Mouse (Mus musculus) heart, adult 18-20 months (tissue): ENCODE measurements around the gene Gpcpd1. TPM values are rescaled to one million over a fixed set of nuclear protein-coding genes. Genes with fewer than 3 reads are reported as not detected.
"Not testable (repeated sequence)": the region's sequence is repeated elsewhere in the genome, so short reads cannot be mapped to it uniquely, and the experiment has no call there.

Experiments used
- DNase-seq, 2 experiments: peaks; one replicate each; pipeline ENCODE4 v3.0.0; 2021 to 2022; ENCODE audit warnings: mixed read lengths in 1 of 2
- long read RNA-seq, 2 experiments: library from polyadenylated mRNA; stranded (forward); transcript quantifications; one replicate each; pipeline ENCODE4 v2.0.0; 2021
- total RNA-seq, 2 experiments: library from RNA; stranded (reverse); gene quantifications; 2 replicates each; pipeline ENCODE4 v1.2.3; 2021

The Gpcpd1 gene
- 100 to 1,000 TPM; 151 to 198 TPM for total RNA-seq
- long read RNA-seq, experiment 1, transcript Gpcpd1-205 (20 exons, 3,703 nt): minor isoform, 18 of 136 reads
- long read RNA-seq, experiment 1, transcript Gpcpd1-202 (20 exons, 3,686 nt): major isoform, 82 of 136 reads
- long read RNA-seq, experiment 1, transcript Gpcpd1-213 (19 exons, 3,612 nt): minor isoform, 11 of 136 reads
- long read RNA-seq, experiment 1, partial matches to known transcripts: 9 of 136 reads
- long read RNA-seq, experiment 1, other reads (novel, unspliced or antisense): 15 of 136 reads
- long read RNA-seq, experiment 2, transcript Gpcpd1-205 (20 exons, 3,703 nt): minor isoform, 8 of 76 reads
- long read RNA-seq, experiment 2, transcript Gpcpd1-202 (20 exons, 3,686 nt): major isoform, 43 of 76 reads
- long read RNA-seq, experiment 2, partial matches to known transcripts: 9 of 76 reads
- long read RNA-seq, experiment 2, other reads (novel, unspliced or antisense): 14 of 76 reads

DNA sequence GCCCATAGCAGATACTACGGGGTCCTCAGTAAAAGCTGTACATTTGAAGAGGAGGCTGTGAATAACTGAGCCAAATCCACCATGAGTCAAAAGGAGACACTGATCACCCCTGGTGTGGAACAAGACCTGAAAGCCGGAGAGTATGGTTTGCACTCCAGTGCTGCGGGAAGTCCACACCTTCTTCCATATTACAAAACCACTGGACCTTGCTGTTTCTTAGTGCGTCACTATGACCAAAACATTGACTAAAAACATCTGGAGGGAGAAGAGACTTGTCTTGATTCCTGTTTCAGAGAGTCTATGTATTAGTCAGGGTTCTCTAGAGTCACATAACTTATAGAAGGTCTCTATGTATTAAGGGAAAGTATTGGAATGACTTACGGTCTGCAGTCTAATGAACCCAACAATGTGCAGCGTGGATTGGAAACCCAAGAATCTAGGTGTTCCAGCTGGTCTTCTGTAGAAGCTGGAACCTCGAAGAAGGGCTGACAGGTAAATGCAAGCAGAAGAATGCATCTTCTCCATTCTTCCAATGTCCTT, at the start of gene Gpcpd1:
Gene Gpcpd1, minus strand, starts transcription at position 490 of the 540 bp plus-strand sequence.
- no peak for DNase-seq

GRCm38 (mm10) chr2:132636534-132636933, 49.0 kb upstream of the Gpcpd1 start:
- DNase-seq: no peak

DNA sequence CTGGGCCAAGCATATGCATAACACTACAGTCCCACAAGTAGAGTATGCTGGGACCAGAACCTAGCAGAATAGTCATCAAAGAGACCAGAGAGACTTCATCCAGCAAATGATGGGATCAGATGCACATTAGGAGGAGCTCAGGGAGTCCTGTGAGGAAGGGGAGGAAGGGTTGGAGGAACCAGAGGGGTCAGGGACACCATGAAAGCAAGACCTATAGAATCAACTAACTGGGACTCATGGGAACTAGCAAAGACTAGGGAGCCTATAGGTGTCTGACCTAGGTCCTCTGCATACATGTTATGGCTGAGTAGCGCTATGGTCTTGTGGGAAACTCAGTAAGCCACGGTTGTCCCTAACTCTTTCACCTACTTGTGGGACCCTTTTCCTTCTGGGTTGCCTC, 41.1 kb upstream of the Gpcpd1 start:
- no peak for DNase-seq

GRCm38 (mm10) chr2:132623092-132623491, 35.6 kb upstream of the Gpcpd1 start:
- no peak for DNase-seq

- no peak for DNase-seq
Measured at GRCm38 (mm10) chr2:132617693-132618092, 30.2 kb upstream of the Gpcpd1 start.

DNA sequence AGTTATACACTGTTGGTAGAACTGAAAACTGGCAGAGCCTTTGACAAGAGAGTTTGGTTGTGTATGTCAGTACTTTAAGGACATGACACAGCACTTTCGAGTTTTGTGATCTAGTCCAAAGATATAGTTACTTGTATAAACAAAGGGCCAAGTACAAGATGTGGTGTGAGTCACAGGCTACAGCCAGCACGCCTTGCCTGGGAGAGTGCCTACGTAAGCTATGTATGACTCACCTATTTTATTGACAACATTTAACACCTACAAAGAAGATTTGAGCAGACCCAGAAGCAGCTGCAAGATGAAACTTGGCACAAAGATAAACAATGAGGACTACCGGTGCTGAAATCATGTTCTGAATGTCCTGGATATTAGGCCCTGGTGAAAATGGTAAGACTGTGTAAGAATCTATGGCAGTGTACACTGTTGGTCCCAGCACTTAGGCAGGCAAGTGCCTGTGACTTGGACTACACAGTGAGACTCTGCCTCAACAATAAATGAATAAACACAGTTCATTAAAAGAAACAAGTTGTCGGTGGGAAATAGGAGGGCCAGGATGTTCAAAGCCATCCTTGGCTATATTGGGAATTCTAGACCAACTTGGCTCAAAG, 26.2 kb upstream of the Gpcpd1 start:
- DNase-seq: no peak

DNA sequence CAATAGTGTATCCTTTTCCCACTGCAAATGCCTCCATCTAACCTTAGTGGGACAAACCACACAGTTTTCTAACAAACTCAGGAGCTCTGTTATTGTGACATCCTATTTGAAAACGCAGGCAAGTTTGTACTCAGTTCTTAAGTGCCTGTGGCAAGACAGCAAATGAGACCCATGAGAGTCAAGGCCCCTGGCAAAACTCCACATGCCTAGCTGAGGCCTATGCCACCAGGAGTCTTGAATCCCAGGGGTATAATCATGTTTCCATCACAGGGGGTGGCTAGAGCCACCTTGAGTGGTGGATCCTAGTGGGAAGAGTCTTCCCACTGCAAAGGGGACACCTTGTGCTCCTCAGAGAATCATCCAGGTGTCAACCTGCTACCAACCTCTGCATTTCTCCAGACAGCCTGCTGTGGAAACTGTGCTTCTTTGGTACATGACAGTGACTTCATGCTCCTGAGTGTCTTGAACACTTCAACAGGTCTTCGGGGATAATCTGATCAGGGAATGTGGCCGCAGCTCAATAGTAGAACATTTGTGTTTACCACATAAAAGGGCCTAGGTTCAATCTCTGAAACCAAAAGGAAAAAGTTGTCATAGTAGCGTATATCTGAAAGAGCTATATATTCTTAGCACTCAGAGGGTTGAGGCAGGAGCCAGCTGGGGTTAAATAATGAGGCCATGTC, 24.2 kb upstream of the Gpcpd1 start:
- no peak for DNase-seq

- peak; percentile 60 to 66 for DNase-seq
Measured at GRCm38 (mm10) chr2:132607141-132608093, 19.9 kb upstream of the Gpcpd1 start.

DNA sequence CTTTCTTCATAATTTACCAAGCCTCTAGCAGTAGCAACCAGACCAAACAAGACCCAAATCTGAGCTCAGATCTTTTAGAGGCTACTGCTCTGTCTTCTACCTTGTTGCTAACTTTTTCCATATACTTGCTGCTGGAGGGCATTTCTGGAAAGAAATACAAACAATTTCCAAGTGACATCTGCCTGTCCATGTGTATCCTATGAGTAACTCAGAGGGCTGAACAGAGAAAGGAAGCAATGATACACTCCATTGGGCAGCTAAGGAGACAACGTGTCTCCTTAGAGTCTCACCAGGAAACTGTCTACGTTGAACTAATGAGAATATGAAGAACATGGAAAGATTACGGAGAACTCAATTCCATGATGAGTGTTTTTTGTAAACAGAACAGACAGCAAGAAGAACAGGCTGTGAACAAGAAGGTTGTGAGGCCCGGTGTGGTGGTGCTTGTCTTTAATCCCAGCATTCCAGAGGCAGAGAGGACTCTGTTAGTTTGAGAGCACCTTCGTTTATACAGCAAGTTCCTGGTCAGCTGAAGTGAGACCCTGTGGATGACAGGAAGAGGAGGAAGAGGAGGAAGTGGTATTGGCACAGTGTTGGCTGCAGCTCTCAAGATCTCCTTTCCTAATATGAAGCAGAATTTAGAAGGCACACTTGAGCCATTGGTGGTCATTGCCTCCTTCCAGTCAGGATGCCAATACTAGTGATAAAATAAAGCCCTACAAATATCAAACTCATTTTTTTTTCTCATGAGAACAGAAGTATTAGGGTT, 18.4 kb upstream of the Gpcpd1 start:
- DNase-seq: no peak

GRCm38 (mm10) chr2:132604922-132605321, 17.4 kb upstream of the Gpcpd1 start:
- DNase-seq: no peak

GRCm38 (mm10) chr2:132603706-132604105, 16.2 kb upstream of the Gpcpd1 start:
- DNase-seq: no peak

- no peak for DNase-seq
Measured at GRCm38 (mm10) chr2:132601777-132602176, 14.2 kb upstream of the Gpcpd1 start.

DNA sequence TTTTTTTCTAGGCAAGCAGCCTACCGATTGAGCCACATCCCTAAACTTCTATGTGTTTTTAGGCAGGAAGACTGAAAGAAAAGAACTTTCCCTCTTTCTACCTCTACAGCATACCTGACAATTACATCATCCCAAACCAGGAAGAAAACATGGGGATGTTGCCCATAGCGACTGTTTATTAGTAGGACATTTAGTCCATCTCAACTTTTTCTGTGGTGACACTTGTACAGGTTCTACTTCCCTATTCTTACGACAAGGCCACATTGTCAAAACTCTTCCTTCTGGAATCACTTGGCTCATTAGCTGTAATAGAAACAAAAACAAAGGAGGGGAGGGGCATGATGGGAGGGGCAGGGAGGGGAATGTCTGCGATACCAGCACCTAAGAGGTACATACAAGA, 12.6 kb upstream of the Gpcpd1 start:
- no peak for DNase-seq

GRCm38 (mm10) chr2:132599127-132599526, 11.6 kb upstream of the Gpcpd1 start:
- peak; percentile 79 to 88 for DNase-seq

GRCm38 (mm10) chr2:132597866-132598480, 10.4 kb upstream of the Gpcpd1 start:
- peak in 1 of 2 experiments; percentile 61 for DNase-seq

GRCm38 (mm10) chr2:132597226-132597625, 9.7 kb upstream of the Gpcpd1 start:
- DNase-seq: peak; percentile 50 to 75

DNA sequence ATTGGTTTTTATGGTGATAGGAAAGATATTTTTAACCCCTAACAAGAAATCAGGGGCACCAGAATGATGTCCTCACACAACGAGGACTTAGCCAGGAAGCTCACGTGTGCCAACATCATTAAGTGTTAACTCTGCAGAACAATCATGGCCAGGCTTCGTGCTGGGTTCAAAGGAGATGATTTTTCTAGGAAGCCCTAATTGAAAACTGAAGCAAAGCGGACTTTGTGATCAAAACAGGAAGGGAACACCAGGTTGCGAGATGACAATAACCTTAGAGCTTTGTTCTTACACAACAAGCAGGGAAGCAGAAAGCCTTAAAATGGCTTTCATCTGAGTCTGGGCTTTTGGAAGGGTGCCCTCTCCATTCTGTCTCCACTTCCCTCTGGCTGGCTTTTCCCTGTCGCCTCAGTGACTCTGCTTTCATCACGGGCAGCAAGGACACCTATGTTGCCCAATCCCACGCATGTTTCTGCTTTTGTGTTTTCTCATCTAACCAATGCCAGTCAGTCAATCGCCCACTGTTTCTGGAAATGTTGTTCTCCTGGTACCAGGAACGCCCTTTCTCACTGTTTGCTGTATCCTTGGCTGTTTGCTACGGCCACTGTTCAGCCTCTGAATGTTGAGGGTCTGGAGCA, 8.2 kb upstream of the Gpcpd1 start:
- DNase-seq: no peak

- DNase-seq: no peak
Measured at GRCm38 (mm10) chr2:132592126-132592525, 4.6 kb upstream of the Gpcpd1 start.

GRCm38 (mm10) chr2:132591579-132591978, 4.0 kb upstream of the Gpcpd1 start:
- not testable (repeated sequence) for DNase-seq
